Mouse (Mus musculus) liver, embryonic 15.5 days (tissue): ENCODE results near the gene Nr6a1. TPM values are rescaled to one million over a fixed set of nuclear protein-coding genes. Genes with fewer than 3 reads are reported as not detected.

Source experiments
- microRNA-seq: library from miRNA; unstranded; fragments of <30 nt; microRNA quantifications from one replicate; pipeline ENCODE4, GENCODE M21; 2016
- polyA plus RNA-seq: library from polyadenylated mRNA; unstranded; fragments of >200 nt; fragmentation: Nextera tagmentation; extraction: Ambion mirVana; gene quantifications from 2 replicates; pipeline ENCODE4 v1.2.1, GENCODE M21; 2015

Gene Nr6a1
- polyA plus RNA-seq, 1 experiment from 2014 or later: 1.1 TPM

Small RNAs within 50 kb of the gene (microRNA-seq; reads per million reads assigned to microRNA genes)
- 20.6 reads per million, percentile 36 among the genes with 10 or more reads in this experiment for gene Mir181a-2
- 346 reads per million, percentile 66 among the genes with 10 or more reads in this experiment for gene Mir181b-2

Other genes starting within 250 kb of the Nr6a1 start
- gene Nr5a1, start 213.1 kb downstream of the Nr6a1 start, polyA plus RNA-seq: 0.06 TPM in 1 of 2 replicates, not detected in the other
- 0.10 and 0.14 TPM in 2 replicates for gene Olfml2a, start 4.3 kb upstream of the Nr6a1 start, polyA plus RNA-seq
- 0.76 and 0.81 TPM in 2 replicates for gene Wdr38, start 69.8 kb upstream of the Nr6a1 start, polyA plus RNA-seq
- 48.9 and 52.9 TPM in 2 replicates for gene Arpc5l, start 77.7 kb upstream of the Nr6a1 start, polyA plus RNA-seq
- 387 and 487 TPM in 2 replicates for gene Rpl35, start 77.9 kb upstream of the Nr6a1 start, polyA plus RNA-seq
- gene Golga1, start 137.9 kb upstream of the Nr6a1 start, polyA plus RNA-seq: 9.4 and 10.4 TPM in 2 replicates